Mouse (Mus musculus) myocyte (in vitro differentiated cells): Measurements from ENCODE around the gene Ripk4. TPM values are rescaled to one million over a fixed set of nuclear protein-coding genes. Genes with fewer than 3 reads are reported as not detected.

Source experiments
- H3K27me3 ChIP-seq: one replicate; pipeline ENCODE4 v1.6.1; 2011; ENCODE audit not compliant: control insufficient read depth, insufficient read depth, insufficient read length
- H3K36me3 ChIP-seq: one replicate; pipeline ENCODE4 v1.6.1; 2011; ENCODE audit not compliant: control insufficient read depth, insufficient read depth
- H3K4me2 ChIP-seq: one replicate; pipeline ENCODE4 v1.6.1; 2011; ENCODE audit warnings: low read depth, control low read depth
- H3K4me3 ChIP-seq: one replicate; pipeline ENCODE4 v1.5.1; 2011; ENCODE audit warnings: mild to moderate bottlenecking, control low read depth, moderate library complexity
- H3K79me2 ChIP-seq: one replicate; pipeline ENCODE4 v1.6.1; 2011; ENCODE audit not compliant: control insufficient read depth, insufficient read depth
- H3ac ChIP-seq: one replicate; pipeline ENCODE4 v1.6.1; 2011; ENCODE audit not compliant: control insufficient read depth, insufficient read length
- CEBPB ChIP-seq: IDR thresholded peaks from 2 replicates; pipeline ENCODE4 v1.6.1; 2011; ENCODE audit warnings: mild to moderate bottlenecking, moderate library complexity; ENCODE audit not compliant: poor library complexity, insufficient read depth, severe bottlenecking
- E2F4 ChIP-seq: IDR thresholded peaks from one replicate; pipeline ENCODE4 v1.6.1; 2011; ENCODE audit warnings: mild to moderate bottlenecking, control low read depth, moderate library complexity; ENCODE audit not compliant: insufficient read depth
- MAX ChIP-seq: IDR thresholded peaks from one replicate; pipeline ENCODE4 v1.6.1; 2011; ENCODE audit warnings: low read depth, mild to moderate bottlenecking, control low read depth
- MYOD1 ChIP-seq, 3 experiments: IDR thresholded peaks; one replicate each; pipeline ENCODE4 v1.6.1; 2011; ENCODE audit warnings: control low read depth in 2 of 3, low read depth in 2 of 3, mild to moderate bottlenecking in 2 of 3, moderate library complexity in 1 of 3; ENCODE audit not compliant: insufficient read length in 2 of 3, control insufficient read depth in 1 of 3
- MYOG ChIP-seq, 3 experiments: IDR thresholded peaks; one replicate each; pipeline ENCODE4 v1.6.1; 2011; ENCODE audit warnings: control low read depth in 2 of 3, low read depth in 2 of 3, mild to moderate bottlenecking in 2 of 3; ENCODE audit not compliant: insufficient read length in 2 of 3, control insufficient read depth in 1 of 3, insufficient read depth in 1 of 3
- POLR2A ChIP-seq: IDR thresholded peaks from one replicate; pipeline ENCODE4 v1.6.1; 2011; ENCODE audit warnings: low read depth, mild to moderate bottlenecking, control low read depth, moderate library complexity; ENCODE audit not compliant: insufficient read length
- POLR2AphosphoS2 ChIP-seq: IDR thresholded peaks from one replicate; pipeline ENCODE4 v1.6.1; 2011; ENCODE audit warnings: low read depth, control low read depth; ENCODE audit not compliant: insufficient read length
- REST ChIP-seq: IDR thresholded peaks from one replicate; pipeline ENCODE4 v1.6.1; 2011; ENCODE audit warnings: mild to moderate bottlenecking, control low read depth, moderate library complexity; ENCODE audit not compliant: insufficient read depth, insufficient read length
- SRF ChIP-seq: IDR thresholded peaks from one replicate; pipeline ENCODE4 v1.6.1; 2011; ENCODE audit warnings: low read depth; ENCODE audit not compliant: control insufficient read depth, insufficient read length
- TCF12 ChIP-seq: IDR thresholded peaks from one replicate; pipeline ENCODE4 v1.6.1; 2011; ENCODE audit warnings: mild to moderate bottlenecking, control low read depth; ENCODE audit not compliant: poor library complexity, insufficient read depth, severe bottlenecking
- TCF3 ChIP-seq: IDR thresholded peaks from one replicate; pipeline ENCODE4 v1.6.1; 2011; ENCODE audit warnings: low read depth, control low read depth; ENCODE audit not compliant: insufficient read length
- USF1 ChIP-seq: IDR thresholded peaks from one replicate; pipeline ENCODE4 v1.6.1; 2011; ENCODE audit warnings: low read depth, mild to moderate bottlenecking, control low read depth, moderate library complexity
- polyA plus RNA-seq: library from polyadenylated mRNA; unstranded; fragments of >200 nt; fragmentation: generic; extraction: Trizol; gene quantifications from one replicate; pipeline ENCODE4 v1.2.1, GENCODE M21; 2012; ENCODE audit warnings: missing spikeins

The Ripk4 gene
- polyA plus RNA-seq, 1 experiment = not detected

DNA sequence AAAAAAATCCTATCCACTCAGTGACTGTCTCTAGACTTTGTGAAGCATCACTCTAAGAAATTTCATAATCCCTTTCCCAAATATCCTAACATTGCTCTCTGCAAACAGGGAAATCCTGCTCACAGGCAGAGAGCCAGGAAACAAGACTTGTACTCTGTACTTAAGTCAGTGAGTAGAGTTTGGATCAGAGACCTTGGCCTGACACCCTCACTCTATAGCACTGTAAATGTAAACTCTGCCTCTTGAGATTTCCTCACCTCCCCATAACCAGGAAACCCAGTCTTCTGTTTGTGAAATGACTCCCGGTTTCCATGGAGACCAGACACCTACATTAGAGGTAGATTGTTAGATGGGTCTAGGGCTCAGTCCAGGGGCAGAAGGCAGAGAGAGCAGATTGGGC is 33.3 kb downstream of the Ripk4 start:
- Histone ChIP-seq H3K4me3 (no peak overlapping the region), H3K27me3 (no peaks in the 10 kb centered on the region), H3K36me3 (no peaks in the 10 kb centered on the region), H3K4me2 (no peak overlapping the region), H3ac (no peak overlapping the region), H3K79me2 (no peaks in the 10 kb centered on the region)
- TF ChIP-seq MYOG (IDR thresholded peaks at IDR 0.05; ENCODE audit: control insufficient read depth in 1 of 3, insufficient read depth in 1 of 3, insufficient read length in 2 of 3, low read depth in 2 of 3) (no peak), E2F4 (no peak), TCF12 (no peak), CEBPB (no peak), USF1 (no peak), MYOD1 (IDR thresholded peaks at IDR 0.05; ENCODE audit: control insufficient read depth in 1 of 3, insufficient read length in 2 of 3, low read depth in 2 of 3) (no peak), TCF3 (no peak), POLR2AphosphoS2 (no peak), MAX (no peak), REST (no peak)

DNA sequence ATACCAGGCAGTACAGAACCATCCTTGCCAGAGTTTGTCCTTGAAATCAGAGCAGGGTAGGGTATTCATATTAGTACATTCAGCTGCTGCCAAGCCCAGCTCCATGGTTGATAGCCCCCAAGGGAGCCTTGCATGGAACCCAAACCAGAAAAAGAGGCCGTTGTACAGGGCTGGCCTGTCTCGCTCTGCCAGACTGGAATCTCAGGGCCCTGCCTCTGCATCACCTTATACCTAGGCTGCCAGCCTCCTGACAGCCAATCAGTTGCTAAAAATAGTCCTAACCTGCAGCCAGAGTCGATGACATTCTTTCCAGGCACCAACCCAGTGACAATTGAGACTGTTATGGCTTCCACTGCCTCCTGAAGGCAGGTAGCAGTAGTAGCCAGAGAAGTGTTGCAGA is 37.2 kb downstream of the Ripk4 start:
- no peaks in the 10 kb centered on the region for H3K79me2 ChIP-seq
- H3ac ChIP-seq = no peak overlapping the region
- TF ChIP-seq MYOD1 (IDR thresholded peaks at IDR 0.05; ENCODE audit: control insufficient read depth in 1 of 3, insufficient read length in 2 of 3, low read depth in 2 of 3) (no peak), TCF12 (no peak), TCF3 (no peak), SRF (no peak), CEBPB (no peak), POLR2A (no peak), MYOG (IDR thresholded peaks at IDR 0.05; ENCODE audit: control insufficient read depth in 1 of 3, insufficient read depth in 1 of 3, insufficient read length in 2 of 3, low read depth in 2 of 3) (no peak)
- no peak overlapping the region for H3K4me3 ChIP-seq
- H3K27me3 ChIP-seq = no peaks in the 10 kb centered on the region
- no peak overlapping the region for H3K4me2 ChIP-seq
- no peaks in the 10 kb centered on the region for H3K36me3 ChIP-seq

DNA sequence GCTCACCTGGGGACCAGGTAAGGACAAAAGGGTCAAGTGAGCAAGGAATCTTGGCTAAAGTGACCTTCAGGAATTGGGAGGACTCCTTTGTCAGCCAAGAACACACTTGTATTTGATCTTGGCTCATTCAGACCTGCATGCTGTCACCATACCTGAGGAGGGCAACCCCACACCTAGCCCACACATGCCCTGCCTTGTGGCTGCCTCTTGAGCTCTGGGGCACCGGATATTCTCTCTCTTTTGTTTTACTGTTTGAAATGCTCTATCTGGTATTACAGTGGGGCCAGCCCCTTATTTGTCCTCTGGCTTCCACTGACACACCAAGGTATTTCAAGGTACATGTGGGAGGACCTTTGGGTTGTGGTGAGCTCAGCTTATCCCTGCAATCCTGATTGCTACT is 43.5 kb downstream of the Ripk4 start:
- Histone ChIP-seq H3K4me2 (peak overlapping the region; percentile 51), H3K36me3 (no peaks in the 10 kb centered on the region), H3ac (no peak overlapping the region), H3K79me2 (no peaks in the 10 kb centered on the region), H3K4me3 (no peak overlapping the region), H3K27me3 (no peaks in the 10 kb centered on the region)
- TF ChIP-seq MYOG (IDR thresholded peaks at IDR 0.05; ENCODE audit: control insufficient read depth in 1 of 3, insufficient read depth in 1 of 3, insufficient read length in 2 of 3, low read depth in 2 of 3) (no peak), MYOD1 (IDR thresholded peaks at IDR 0.05; ENCODE audit: control insufficient read depth in 1 of 3, insufficient read length in 2 of 3, low read depth in 2 of 3) (no peak), TCF3 (no peak)

DNA sequence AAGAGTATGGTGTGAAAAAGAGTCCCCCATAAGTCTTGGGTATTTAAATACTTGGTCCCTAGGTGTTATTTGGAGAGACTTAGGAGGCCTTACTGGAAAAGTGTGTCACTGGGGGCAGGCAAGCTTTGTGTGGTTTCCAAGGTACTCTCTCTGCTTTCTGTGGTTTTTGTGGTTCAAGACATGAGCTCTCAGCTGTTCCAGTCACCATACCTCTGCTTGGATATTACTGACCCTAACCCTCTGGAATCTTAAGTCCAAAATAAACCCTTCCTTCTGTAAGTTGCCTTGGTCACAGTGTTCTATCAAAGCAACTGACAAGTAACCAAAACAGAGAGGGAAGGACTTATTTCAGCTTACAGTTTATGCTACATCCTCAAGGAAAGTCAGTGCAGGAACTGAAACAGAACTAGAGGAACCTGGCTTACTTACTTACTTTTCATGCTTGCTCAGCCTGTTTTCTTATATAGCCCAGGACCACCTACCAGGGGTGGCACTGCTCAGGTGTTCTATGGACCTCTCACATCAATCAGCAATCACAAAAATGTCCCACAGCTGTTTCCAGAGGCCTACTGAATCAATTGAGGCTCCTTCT is 44.1 kb downstream of the Ripk4 start:
- H3K4me2 ChIP-seq = peak overlapping the region; percentile 51
- TF ChIP-seq POLR2A = no peak
- no peak for TF ChIP-seq POLR2AphosphoS2
- TF ChIP-seq TCF12 = peak; percentile 77
- no peak for TF ChIP-seq TCF3
- peak in 2 of 3 experiments; percentile 59 to 93 for TF ChIP-seq MYOG (IDR thresholded peaks at IDR 0.05; ENCODE audit: control insufficient read depth in 1 of 3, insufficient read depth in 1 of 3, insufficient read length in 2 of 3, low read depth in 2 of 3)
- no peak for TF ChIP-seq E2F4
- TF ChIP-seq SRF = no peak
- no peak for TF ChIP-seq USF1
- 0 out of 2 replicates have a peak, but pooled peaks have one; percentile 5 for TF ChIP-seq CEBPB
- TF ChIP-seq REST = no peak
- peak; percentile 40 to 61 (median 53) for TF ChIP-seq MYOD1 (IDR thresholded peaks at IDR 0.05; ENCODE audit: control insufficient read depth in 1 of 3, insufficient read length in 2 of 3, low read depth in 2 of 3)
- no peak for TF ChIP-seq MAX
- H3K36me3 ChIP-seq = no peaks in the 10 kb centered on the region
- no peak overlapping the region for H3K4me3 ChIP-seq
- no peaks in the 10 kb centered on the region for H3K27me3 ChIP-seq
- no peak overlapping the region for H3ac ChIP-seq
- no peaks in the 10 kb centered on the region for H3K79me2 ChIP-seq

DNA sequence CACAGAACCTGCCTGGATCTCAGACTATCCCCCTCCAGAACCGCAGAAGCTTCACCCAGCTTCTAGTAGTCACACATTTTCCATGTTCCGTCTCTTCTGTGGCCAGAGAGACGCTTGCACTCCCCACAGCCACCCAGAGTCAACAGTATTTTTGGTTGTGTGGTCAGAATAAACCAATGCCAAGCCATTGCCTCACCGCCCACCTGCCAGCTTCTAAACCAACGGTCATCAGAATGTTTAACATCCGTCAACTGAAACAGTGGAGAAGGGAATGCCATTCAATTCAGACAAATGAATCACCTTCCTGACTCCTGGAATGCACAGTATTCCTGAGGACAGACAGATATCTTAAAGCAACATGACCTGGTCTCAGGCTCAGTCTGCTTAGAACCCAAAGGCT is 47.0 kb downstream of the Ripk4 start:
- H3K4me3 ChIP-seq = no peak overlapping the region
- H3K36me3 ChIP-seq = no peaks in the 10 kb centered on the region
- H3ac ChIP-seq = no peak overlapping the region
- TF ChIP-seq MYOG (IDR thresholded peaks at IDR 0.05; ENCODE audit: control insufficient read depth in 1 of 3, insufficient read depth in 1 of 3, insufficient read length in 2 of 3, low read depth in 2 of 3) (peak in 2 of 3 experiments; percentile 5 to 67), CEBPB (peak; percentile 87), POLR2AphosphoS2 (no peak), POLR2A (no peak), MYOD1 (IDR thresholded peaks at IDR 0.05; ENCODE audit: control insufficient read depth in 1 of 3, insufficient read length in 2 of 3, low read depth in 2 of 3) (peak in 2 of 3 experiments; percentile 65 to 71), TCF12 (peak; percentile 41)
- no peaks in the 10 kb centered on the region for H3K79me2 ChIP-seq
- peak overlapping the region; percentile 10 for H3K4me2 ChIP-seq
- no peaks in the 10 kb centered on the region for H3K27me3 ChIP-seq
